In genomic region chr6:8510864-8511428, GRCm38 (mm10) we compare ENCODE assay signal across 8 mouse cellular contexts. TPM values are rescaled to one million over a fixed set of nuclear protein-coding genes. Genes with fewer than 3 reads are reported as not detected.
DNase-seq lines count a peak whose midpoint lies in the region; ATAC-seq and TF ChIP-seq lines count a peak whose summit lies in the region.

No protein-coding gene starts in this region.

- H3K4me2 ChIP-seq in heart, embryonic 16.5 days (ENCODE audit: low read depth, low read length) = peak overlapping the region; percentile 77
- peak overlapping the region; percentile 70 for H3K4me2 ChIP-seq in midbrain, embryonic 11.5 days

- DNase-seq in kidney, adult 2 months = no peak
- no peak for DNase-seq in kidney, postnatal 36 days
- peak; percentile 32 for DNase-seq in Muller cell, postnatal 12 days (ENCODE audit: inconsistent ontology term)
- peak; percentile 91 for DNase-seq in midbrain, embryonic 11.5 days (ENCODE audit: low spot score, missing footprints)
- no peak for DNase-seq in ovary, postnatal 14 days (ENCODE audit: low spot score)
- no peak for DNase-seq in gastrocnemius, postnatal 14 days
- DNase-seq in right cerebral cortex, postnatal 25 days = no peak

- no peaks in the 10 kb centered on the region; the same call in 1 of the 2 replicates for H3K27me3 ChIP-seq in kidney, adult 2 months (replicated peaks; ENCODE audit: control insufficient read depth, insufficient read depth, low read length)
- H3K27me3 ChIP-seq in heart, embryonic 16.5 days (ENCODE audit: control insufficient read depth, insufficient read depth, low read length) = no peaks in the 10 kb centered on the region
- H3K27me3 ChIP-seq in midbrain, embryonic 11.5 days (ENCODE audit: control insufficient read depth, insufficient read depth, low read length) = no peaks in the 10 kb centered on the region

- TF ChIP-seq POLR2A in kidney, adult 2 months (IDR thresholded peaks at IDR 0.05; ENCODE audit: low read depth, low read length) = no peak

- H3K9ac ChIP-seq in heart, embryonic 16.5 days (ENCODE audit: low read length) = peak overlapping the region; percentile 98
- H3K9ac ChIP-seq in midbrain, embryonic 11.5 days (ENCODE audit: low read length) = peak overlapping the region; percentile 97

- no peak for TF ChIP-seq CTCF in kidney, adult 2 months (conservative IDR thresholded peaks at IDR 0.05; ENCODE audit: insufficient read depth, insufficient read length, low read depth, low read length)

- intact Hi-C loops in gastrocnemius, postnatal 14 days (cut with DNase I; ENCODE audit: low total_unique reads) = no loop called here

- H3K4me1 ChIP-seq in kidney, adult 2 months (ENCODE audit: control insufficient read depth, insufficient read depth, low read length) = peaks cover 3% of the 10 kb centered on the region; the same call in 1 of the 2 replicates
- peaks cover 8% of the 10 kb centered on the region; the same call in 1 of the 2 replicates for H3K4me1 ChIP-seq in heart, embryonic 16.5 days (ENCODE audit: control insufficient read depth, insufficient read depth, low read length)
- H3K4me1 ChIP-seq in midbrain, embryonic 11.5 days (ENCODE audit: control insufficient read depth, insufficient read depth, low read length) = peaks cover 14% of the 10 kb centered on the region; the same call in 1 of the 2 replicates

- WGBS in kidney, adult 2 months = 9% methylated on average over 7 of the region's 7 CpGs
- WGBS in heart, embryonic 16.5 days = 12% methylated on average over 7 of the region's 7 CpGs
- 6% methylated on average over 7 of the region's 7 CpGs for WGBS in midbrain, embryonic 11.5 days

- H3K4me3 ChIP-seq in kidney, adult 2 months (ENCODE audit: insufficient read depth, low read depth, low read length) = peak overlapping the region; percentile 46
- peak overlapping the region; percentile 95 for H3K4me3 ChIP-seq in heart, embryonic 16.5 days (ENCODE audit: low read length)
- peak overlapping the region; percentile 90 for H3K4me3 ChIP-seq in midbrain, embryonic 11.5 days (ENCODE audit: low read depth, low read length)

- no peaks in the 10 kb centered on the region for H3K36me3 ChIP-seq in kidney, adult 2 months (ENCODE audit: control insufficient read depth, insufficient read depth, low read length)
- H3K36me3 ChIP-seq in heart, embryonic 16.5 days (ENCODE audit: control insufficient read depth, insufficient read depth) = no peaks in the 10 kb centered on the region
- H3K36me3 ChIP-seq in midbrain, embryonic 11.5 days (ENCODE audit: control insufficient read depth, insufficient read depth, low read length) = no peaks in the 10 kb centered on the region

- no peaks in the 10 kb centered on the region for H3K9me3 ChIP-seq in heart, embryonic 16.5 days (replicated peaks; ENCODE audit: control insufficient read depth, low read length)
- H3K9me3 ChIP-seq in midbrain, embryonic 11.5 days (ENCODE audit: control insufficient read depth, low read length) = no peaks in the 10 kb centered on the region

- ATAC-seq in heart, embryonic 16.5 days (replicated peaks; ENCODE audit: extremely low read depth, insufficient read depth, low FRiP score) = no peak
- ATAC-seq in midbrain, embryonic 11.5 days (ENCODE audit: low FRiP score) = no peak

- peak overlapping the region; percentile 9; the same call in 1 of the 2 replicates for H3K27ac ChIP-seq in kidney, adult 2 months (ENCODE audit: insufficient read depth, low read depth, low read length)
- 0 out of 2 replicates have a peak overlapping the region, but pooled peaks have one; percentile 20 for H3K27ac ChIP-seq in heart, embryonic 16.5 days (ENCODE audit: low read length)
- no peak overlapping the region for H3K27ac ChIP-seq in midbrain, embryonic 11.5 days (ENCODE audit: low read depth, low read length)

RNA-seq across cellular contexts. Expression of gene Glcci1, which starts 1.5 kb away (rescaled TPM):
- 3.6 and 4.0 TPM in 2 replicates for polyA plus RNA-seq in kidney, adult 2 months (2012; rRNA removed)
- 2.5 and 4.0 TPM in 2 replicates for polyA plus RNA-seq in heart, embryonic 16.5 days (2015; fragmentation: Nextera tagmentation; extraction: Ambion mirVana)
- 16.5 and 18.2 TPM in 2 replicates for polyA plus RNA-seq in midbrain, embryonic 11.5 days (2014; fragmentation: Nextera tagmentation; extraction: Ambion mirVana)
- 10 to 100 TPM in 1 of 2 experiments, 1 to 10 TPM in 1; 9.9 to 10.5 TPM for total RNA-seq in gastrocnemius, postnatal 14 days (2021)

Comparison
In these comparisons a context has a peak if more than half of its experiments do, and no peak if none do; other contexts are left out.
1. DNase-seq: peak in Muller cell, postnatal 12 days (single experiment) and midbrain, embryonic 11.5 days (single experiment); none in kidney, adult 2 months (single experiment), kidney, postnatal 36 days (0 of 2), ovary, postnatal 14 days (single experiment), gastrocnemius, postnatal 14 days (single experiment) and right cerebral cortex, postnatal 25 days (single experiment).
2. Peak in every context shown above with its lines, with median percentiles within 50 percentile points of each other: H3K4me3 ChIP-seq.